Mouse (Mus musculus): ENCODE data around the gene Lrrc32.

GRCm38 (mm10) chr7:98489623-98490084 lies 571 bp downstream of the Lrrc32 start:
- TF ChIP-seq CTCF (IDR thresholded peaks at IDR 0.05; ENCODE audit: control insufficient read depth, insufficient read depth, low read length) (no peak), POLR2A (IDR thresholded peaks at IDR 0.05; ENCODE audit: borderline replicate concordance, control insufficient read depth, low read depth, low read length) (no peak; the same call in 1 of the 2 replicates)

Data from bone marrow, adult 2 months (tissue).